Mouse (Mus musculus): ENCODE measurements around the gene Itpr2.

- TF ChIP-seq CTCF (IDR thresholded peaks at IDR 0.05; ENCODE audit: low read depth, low read length) (no peak), GATA2 (IDR thresholded peaks at IDR 0.05; ENCODE audit: borderline replicate concordance, low read depth, low read length) (no peak), TAL1 (conservative IDR thresholded peaks at IDR 0.05; ENCODE audit: low read depth, low read length) (no peak), POLR2AphosphoS5 (IDR thresholded peaks at IDR 0.05; ENCODE audit: insufficient replicate concordance, low read depth, low read length) (no peak)
Observed at GRCm38 (mm10) chr6:146174644-146175250, 327.3 kb downstream of the Itpr2 start.

Measured in G1E (cell line).